Mouse (Mus musculus) liver, embryonic 14.5 days (tissue): Measurements from ENCODE around the gene Ggt6. TPM values are rescaled to one million over a fixed set of nuclear protein-coding genes. Genes with fewer than 3 reads are reported as not detected.

ENCODE experiments used
- ATAC-seq: fragments of 200-750 bp; cut with Nextera tagmentation; 2 replicates; pipeline ENCODE4 v1.8.0; 2017; ENCODE audit warnings: moderate number of reproducible peaks, mild to moderate bottlenecking, moderate library complexity; ENCODE audit not compliant: insufficient read depth
- DNase-seq, 3 experiments: peaks; one replicate each; pipeline ENCODE4 v3.0.0-alpha.2; 2012 to 2013; ENCODE audit warnings: low read depth in 3 of 3, low spot score in 3 of 3
- H3K27ac ChIP-seq: fragments of 300-500 bp; sonication (generic); 2 replicates; pipeline ENCODE4 v1.5.1; 2014; ENCODE audit warnings: moderate library complexity, mild to moderate bottlenecking, control low read depth, inconsistent platforms
- H3K27me3 ChIP-seq: fragments of 300-500 bp; sonication (generic); 2 replicates; pipeline ENCODE4 v1.6.1; 2014; ENCODE audit warnings: mild to moderate bottlenecking, low read length, moderate library complexity; ENCODE audit not compliant: control insufficient read depth, insufficient read depth
- H3K36me3 ChIP-seq: fragments of 300-500 bp; sonication (generic); replicated peaks from 2 replicates; pipeline ENCODE4 v1.6.1; 2014; ENCODE audit warnings: low read depth; ENCODE audit not compliant: control insufficient read depth, insufficient read depth
- H3K4me1 ChIP-seq, 2 experiments: fragments of 200-500 bp in 1 of 2; fragments of 300-500 bp in 1 of 2; sonication (generic) in 1 of 2; replicated peaks; 2 replicates each; pipeline ENCODE4 v1.6.1; 2012 to 2014; ENCODE audit warnings: antibody characterized with exemption in 1 of 2, inconsistent platforms in 1 of 2, low read length in 1 of 2; ENCODE audit not compliant: control insufficient read depth in 2 of 2, insufficient read depth in 2 of 2
- H3K4me2 ChIP-seq: fragments of 300-500 bp; sonication (generic); 2 replicates; pipeline ENCODE4 v1.6.1; 2014; ENCODE audit warnings: low read depth, mild to moderate bottlenecking, control low read depth, moderate library complexity
- H3K4me3 ChIP-seq, 2 experiments: fragments of 200-500 bp in 1 of 2; fragments of 300-500 bp in 1 of 2; sonication (generic) in 1 of 2; 2 replicates each; pipeline ENCODE4 v1.5.1; 2012 to 2014; ENCODE audit warnings: low read depth in 2 of 2, low read length in 2 of 2, mild to moderate bottlenecking in 2 of 2, control low read depth in 1 of 2, inconsistent platforms in 1 of 2, moderate library complexity in 1 of 2; ENCODE audit not compliant: insufficient read depth in 1 of 2
- H3K9ac ChIP-seq: fragments of 300-500 bp; sonication (generic); replicated peaks from 2 replicates; pipeline ENCODE4 v1.6.1; 2014; ENCODE audit warnings: mild to moderate bottlenecking, control low read depth, moderate library complexity
- H3K9me3 ChIP-seq: fragments of 300-500 bp; sonication (generic); 2 replicates; pipeline ENCODE4 v1.6.1; 2016; ENCODE audit warnings: low read length, mixed read lengths; ENCODE audit not compliant: control insufficient read depth
- CTCF ChIP-seq: IDR thresholded peaks from 2 replicates; pipeline ENCODE4 v1.5.1; 2016; ENCODE audit warnings: antibody characterized with exemption, low read depth, control low read depth
- EP300 ChIP-seq: IDR thresholded peaks from 2 replicates; pipeline ENCODE4 v1.6.1; 2016; ENCODE audit warnings: antibody characterized with exemption, low read depth
- WGBS: fragments of 180-500 bp; shearing (Covaris S2); extraction: QIAGEN DNeasy Blood & Tissue Kit; methylation state at CpG from one replicate; pipeline ENCODE4 v1.1.7; 2014; ENCODE audit not compliant: insufficient replicate concordance; 5-methylcytosine and 5-hydroxymethylcytosine counted together
- polyA plus RNA-seq, 2 experiments: library from polyadenylated mRNA; depleted of rRNA in 1 of 2; stranded (reverse) in 1 of 2; unstranded in 1 of 2; fragments of >200 nt; fragmentation: Nextera tagmentation in 1 of 2; extraction: Ambion mirVana in 1 of 2; gene quantifications; 2 replicates each; pipeline versions ENCODE4 v1.2.1 to v1.2.3; 2012 to 2014

The Ggt6 gene
- polyA plus RNA-seq, 2 experiments = 0.10 to 0.25 TPM

DNA sequence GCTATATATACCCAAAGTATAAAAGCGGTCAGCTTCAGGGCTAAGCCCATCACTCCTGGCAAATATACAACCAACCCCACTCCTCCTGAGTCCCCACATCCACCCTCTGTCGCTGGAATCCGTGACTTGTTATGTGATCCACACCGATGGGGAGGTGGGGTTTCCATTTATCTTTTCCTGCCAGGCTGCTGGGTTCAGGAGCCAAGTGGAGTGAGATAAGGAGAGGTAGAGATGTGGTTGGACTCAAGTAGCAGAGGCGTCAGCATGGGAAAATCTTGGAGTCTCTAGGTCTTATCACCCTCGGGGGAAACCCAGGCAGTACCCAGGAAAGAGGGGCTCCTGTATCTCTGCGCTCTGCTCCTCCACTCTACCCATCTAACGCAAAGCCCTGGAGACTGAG, 20.2 kb upstream of the Ggt6 start:
- no peak overlapping the region for H3K4me3 ChIP-seq
- peak overlapping the region; percentile 41 for H3K4me2 ChIP-seq

DNA sequence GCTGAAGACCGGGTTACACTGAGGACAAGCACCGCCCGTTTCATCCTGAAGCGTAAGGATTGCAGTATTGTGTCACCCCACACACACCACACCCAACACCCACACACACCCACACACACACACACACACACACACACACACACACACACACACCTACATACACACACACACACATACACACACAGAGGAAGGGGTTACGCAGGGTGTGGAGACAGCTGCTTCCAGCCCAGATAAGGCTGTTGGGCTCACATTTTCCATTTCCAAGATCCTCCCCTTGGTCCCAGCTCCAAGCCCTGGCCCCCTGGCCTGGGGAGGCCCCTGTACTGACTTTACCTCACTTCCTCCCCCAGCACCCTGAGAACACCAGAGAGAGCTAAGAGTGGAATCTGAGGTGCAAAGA, 18.7 kb upstream of the Ggt6 start:
- Histone ChIP-seq H3K36me3 (no peaks in the 10 kb centered on the region), H3K9me3 (no peaks in the 10 kb centered on the region), H3K27ac (no peak overlapping the region), H3K4me1 (peaks cover 15 to 31% of the 10 kb centered on the region in 2 experiments), H3K4me3 (no peak overlapping the region), H3K9ac (no peak overlapping the region), H3K4me2 (no peak overlapping the region), H3K27me3 (no peaks in the 10 kb centered on the region; the same call in none of the 2 replicates)
- ATAC-seq (no peak), DNase-seq (no peak)
- 54% methylated on average over 5 of the region's 5 CpGs for WGBS
- TF ChIP-seq EP300 (no peak), CTCF (no peak)

More for the DNA sequence above, 20.2 kb upstream of the Ggt6 start:
- Histone ChIP-seq H3K27ac (no peak overlapping the region), H3K9ac (no peak overlapping the region), H3K27me3 (peaks cover 4% of the 10 kb centered on the region), H3K36me3 (no peaks in the 10 kb centered on the region), H3K9me3 (no peaks in the 10 kb centered on the region), H3K4me1 (peaks cover 15 to 34% of the 10 kb centered on the region in 2 experiments)
- TF ChIP-seq EP300 = peak; percentile 80
- no peak for TF ChIP-seq CTCF
- ATAC-seq (peak; percentile 75), DNase-seq (peak; percentile 59 to 70 (median 69))
- WGBS = 9% methylated on average over 8 of the region's 8 CpGs

- WGBS = 48% methylated on average over 4 of the region's 4 CpGs
- H3K4me2 ChIP-seq = no peak overlapping the region
- DNase-seq = no peak
- no peak overlapping the region for H3K27ac ChIP-seq
- no peaks in the 10 kb centered on the region for H3K9me3 ChIP-seq
- H3K4me1 ChIP-seq = peaks cover 15 to 28% of the 10 kb centered on the region in 2 experiments
- no peak overlapping the region for H3K4me3 ChIP-seq
- no peak for ATAC-seq
- no peaks in the 10 kb centered on the region; the same call in none of the 2 replicates for H3K27me3 ChIP-seq
- no peak overlapping the region for H3K9ac ChIP-seq
- TF ChIP-seq EP300 = no peak
- no peak for TF ChIP-seq CTCF
- H3K36me3 ChIP-seq = no peaks in the 10 kb centered on the region
These were observed 17.9 kb upstream of the Ggt6 start for GRCm38 (mm10) chr11:72417376-72417775.

- H3K9ac ChIP-seq = no peak overlapping the region
- ATAC-seq (no peak), DNase-seq (no peak)
- H3K4me3 ChIP-seq = no peak overlapping the region
- no peaks in the 10 kb centered on the region for H3K36me3 ChIP-seq
- no peak overlapping the region for H3K4me2 ChIP-seq
- peaks cover 15 to 28% of the 10 kb centered on the region in 2 experiments for H3K4me1 ChIP-seq
- H3K27ac ChIP-seq = no peak overlapping the region
- H3K27me3 ChIP-seq = no peaks in the 10 kb centered on the region; the same call in 1 of the 2 replicates
- TF ChIP-seq EP300 (no peak), CTCF (no peak)
- no peaks in the 10 kb centered on the region for H3K9me3 ChIP-seq
- 57% methylated on average over 8 of the region's 8 CpGs for WGBS
These were observed 17.1 kb upstream of the Ggt6 start for GRCm38 (mm10) chr11:72418227-72418626.

DNA sequence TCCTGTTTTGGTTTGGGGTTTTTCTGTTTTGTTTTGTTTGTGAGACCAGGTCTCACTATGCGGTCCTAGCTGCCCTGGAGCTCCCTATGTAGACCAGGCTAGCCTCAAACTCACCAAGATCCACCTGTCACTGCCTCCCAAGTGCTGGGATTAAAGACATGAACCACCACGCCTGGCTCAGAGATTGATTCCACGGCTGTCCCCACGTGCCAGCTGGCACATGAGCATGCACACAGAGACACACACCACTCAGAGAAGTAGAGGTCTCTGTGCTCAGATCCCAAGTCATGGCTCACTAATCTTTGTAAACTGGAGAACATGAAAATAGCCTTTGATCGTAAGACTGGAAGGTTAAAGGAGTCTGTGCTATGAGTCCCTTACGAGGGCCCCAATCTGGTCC, 16.3 kb upstream of the Ggt6 start:
- 63% methylated on average over 6 of the region's 6 CpGs for WGBS
- Histone ChIP-seq H3K4me3 (no peak overlapping the region), H3K36me3 (no peaks in the 10 kb centered on the region), H3K27ac (no peak overlapping the region), H3K9me3 (no peaks in the 10 kb centered on the region), H3K9ac (no peak overlapping the region), H3K4me1 (peaks cover 15 to 24% of the 10 kb centered on the region in 2 experiments), H3K4me2 (no peak overlapping the region), H3K27me3 (no peaks in the 10 kb centered on the region)
- no peak for TF ChIP-seq CTCF
- no peak for TF ChIP-seq EP300
- DNase-seq = no peak
- no peak for ATAC-seq
